Mouse (Mus musculus): ENCODE results near the gene Spata3. TPM values are rescaled to one million over a fixed set of nuclear protein-coding genes. Genes with fewer than 3 reads are reported as not detected.

The Spata3 gene
- not detected in 2 replicates for polyA plus RNA-seq (2014; fragmentation: Nextera tagmentation; extraction: Ambion mirVana)

DNA sequence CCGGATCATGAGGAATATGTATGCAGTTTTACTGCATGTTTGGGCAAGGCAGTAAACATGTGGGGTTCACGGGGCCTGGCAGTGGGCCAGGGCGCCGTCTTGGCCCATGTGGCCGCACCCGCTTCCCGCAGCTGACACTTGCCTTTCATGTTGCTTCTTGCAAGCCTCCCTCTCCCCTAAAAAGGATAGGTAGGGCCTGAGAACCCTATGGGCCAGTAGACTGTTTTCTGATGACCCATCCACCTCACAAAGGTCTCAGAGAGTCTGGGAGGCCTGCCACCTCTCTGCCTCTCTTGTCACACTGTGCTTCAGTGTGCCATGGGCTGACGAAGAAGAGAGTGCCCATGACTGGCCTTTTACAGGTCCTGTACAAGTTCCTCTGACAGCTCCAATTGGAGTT lies at the start of gene Spata3:
TSS of gene Spata3 (plus strand) at position 301 of the 400 bp plus-strand sequence.
- H3K9ac ChIP-seq (ENCODE audit: low read depth, low read length), result no peak within 1 kb of the TSS
- ATAC-seq (replicated peaks; ENCODE audit: low FRiP score) (no peak), DNase-seq (ENCODE audit: low spot score) (no peak)
- WGBS, result 89% methylated on average over 8 of the region's 8 CpGs
- peaks cover 40% of the 10 kb centered on the region for H3K27me3 ChIP-seq (replicated peaks; ENCODE audit: control insufficient read depth, insufficient read depth, low read length)
- no peak within 1 kb of the TSS for H3K27ac ChIP-seq (ENCODE audit: low read depth, low read length)
- H3K36me3 ChIP-seq (ENCODE audit: control insufficient read depth, insufficient read depth, low read length), result no peaks in the 10 kb centered on the region
- H3K4me3 ChIP-seq (ENCODE audit: low read depth, low read length), result no peak within 1 kb of the TSS
- H3K4me1 ChIP-seq (replicated peaks; ENCODE audit: control insufficient read depth, insufficient read depth, low read length), result no peaks in the 10 kb centered on the region
- H3K4me2 ChIP-seq, result no peak within 1 kb of the TSS
- H3K9me3 ChIP-seq (ENCODE audit: control insufficient read depth, low read length), result no peaks in the 10 kb centered on the region

DNA sequence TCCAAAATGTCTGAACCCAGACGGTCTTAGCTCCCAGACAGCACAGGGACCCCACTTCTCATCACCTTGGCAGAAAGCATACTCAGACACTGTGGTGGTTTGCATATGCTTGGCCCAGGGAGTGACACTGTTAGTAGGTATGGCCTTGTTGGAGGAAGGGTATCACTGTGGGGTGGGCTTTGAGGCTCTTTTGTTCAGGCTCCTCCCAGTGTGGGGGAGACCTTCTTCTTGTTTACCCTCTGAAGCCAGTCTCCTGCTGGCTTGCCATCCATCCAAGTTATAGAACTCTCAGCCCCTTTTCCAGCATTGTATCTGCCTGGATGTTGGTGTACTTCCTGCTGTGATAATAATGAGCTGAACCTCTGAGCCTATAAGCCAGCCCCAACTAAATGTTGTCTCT lies 47.5 kb upstream of the Spata3 start:
- Histone ChIP-seq H3K9me3 (ENCODE audit: control insufficient read depth, low read length) (no peaks in the 10 kb centered on the region), H3K4me2 (no peak overlapping the region), H3K4me3 (ENCODE audit: low read depth, low read length) (no peak overlapping the region), H3K36me3 (ENCODE audit: control insufficient read depth, insufficient read depth, low read length) (no peaks in the 10 kb centered on the region), H3K4me1 (replicated peaks; ENCODE audit: control insufficient read depth, insufficient read depth, low read length) (no peaks in the 10 kb centered on the region), H3K9ac (ENCODE audit: low read depth, low read length) (no peak overlapping the region), H3K27me3 (replicated peaks; ENCODE audit: control insufficient read depth, insufficient read depth, low read length) (no peaks in the 10 kb centered on the region), H3K27ac (ENCODE audit: low read depth, low read length) (no peak overlapping the region)
- 57% methylated on average over 1 of the region's 1 CpGs for WGBS
- ATAC-seq (replicated peaks; ENCODE audit: low FRiP score) (no peak), DNase-seq (ENCODE audit: low spot score) (no peak)

GRCm38 (mm10) chr1:85969519-85969918 lies 47.1 kb upstream of the Spata3 start:
- no peak overlapping the region for H3K4me2 ChIP-seq
- no peak overlapping the region for H3K4me3 ChIP-seq (ENCODE audit: low read depth, low read length)
- H3K27me3 ChIP-seq (replicated peaks; ENCODE audit: control insufficient read depth, insufficient read depth, low read length), result no peaks in the 10 kb centered on the region
- DNase-seq (ENCODE audit: low spot score), result no peak
- no peaks in the 10 kb centered on the region for H3K4me1 ChIP-seq (replicated peaks; ENCODE audit: control insufficient read depth, insufficient read depth, low read length)
- no peak for ATAC-seq (replicated peaks; ENCODE audit: low FRiP score)
- WGBS, result 94% methylated on average over 1 of the region's 1 CpGs
- H3K27ac ChIP-seq (ENCODE audit: low read depth, low read length), result no peak overlapping the region
- no peaks in the 10 kb centered on the region for H3K9me3 ChIP-seq (ENCODE audit: control insufficient read depth, low read length)
- H3K36me3 ChIP-seq (ENCODE audit: control insufficient read depth, insufficient read depth, low read length), result no peaks in the 10 kb centered on the region
- no peak overlapping the region for H3K9ac ChIP-seq (ENCODE audit: low read depth, low read length)

- DNase-seq (ENCODE audit: low spot score) (no peak), ATAC-seq (replicated peaks; ENCODE audit: low FRiP score) (no peak)
- Histone ChIP-seq H3K27me3 (replicated peaks; ENCODE audit: control insufficient read depth, insufficient read depth, low read length) (no peaks in the 10 kb centered on the region), H3K4me2 (no peak overlapping the region), H3K9ac (ENCODE audit: low read depth, low read length) (no peak overlapping the region), H3K36me3 (ENCODE audit: control insufficient read depth, insufficient read depth, low read length) (no peaks in the 10 kb centered on the region), H3K27ac (ENCODE audit: low read depth, low read length) (no peak overlapping the region), H3K4me3 (ENCODE audit: low read depth, low read length) (no peak overlapping the region), H3K9me3 (ENCODE audit: control insufficient read depth, low read length) (no peaks in the 10 kb centered on the region), H3K4me1 (replicated peaks; ENCODE audit: control insufficient read depth, insufficient read depth, low read length) (no peaks in the 10 kb centered on the region)
- 86% methylated on average over 3 of the region's 3 CpGs for WGBS
Measured at GRCm38 (mm10) chr1:85971070-85971469, 45.5 kb upstream of the Spata3 start.

GRCm38 (mm10) chr1:85972341-85972740 lies 44.3 kb upstream of the Spata3 start:
- no peaks in the 10 kb centered on the region for H3K36me3 ChIP-seq (ENCODE audit: control insufficient read depth, insufficient read depth, low read length)
- no peak overlapping the region for H3K4me2 ChIP-seq
- no peak overlapping the region for H3K27ac ChIP-seq (ENCODE audit: low read depth, low read length)
- 69% methylated on average over 3 of the region's 3 CpGs for WGBS
- no peak overlapping the region for H3K4me3 ChIP-seq (ENCODE audit: low read depth, low read length)
- no peaks in the 10 kb centered on the region for H3K27me3 ChIP-seq (replicated peaks; ENCODE audit: control insufficient read depth, insufficient read depth, low read length)
- no peak overlapping the region for H3K9ac ChIP-seq (ENCODE audit: low read depth, low read length)
- H3K9me3 ChIP-seq (ENCODE audit: control insufficient read depth, low read length), result no peaks in the 10 kb centered on the region
- no peak for DNase-seq (ENCODE audit: low spot score)
- no peaks in the 10 kb centered on the region for H3K4me1 ChIP-seq (replicated peaks; ENCODE audit: control insufficient read depth, insufficient read depth, low read length)
- ATAC-seq (replicated peaks; ENCODE audit: low FRiP score), result no peak

DNA sequence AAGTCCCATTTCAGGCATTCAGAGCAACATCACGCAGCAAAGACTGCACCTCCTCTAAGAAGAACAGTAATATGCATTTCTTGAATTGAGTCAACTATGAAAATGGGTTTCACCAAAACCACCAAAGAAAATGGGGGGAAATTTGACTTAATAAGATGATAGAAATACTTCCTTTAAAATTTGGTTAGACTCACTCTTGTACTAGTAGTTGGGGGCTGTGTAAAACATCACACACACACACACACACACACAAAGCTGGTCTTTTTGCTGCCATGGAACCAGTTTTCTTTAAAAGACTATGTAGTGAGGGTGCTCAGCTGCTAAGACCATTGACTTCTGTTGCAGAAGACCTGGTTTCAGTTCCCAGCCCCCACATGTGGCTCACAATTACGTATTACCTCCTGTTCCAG lies 43.1 kb upstream of the Spata3 start:
- DNase-seq (ENCODE audit: low spot score) (no peak), ATAC-seq (replicated peaks; ENCODE audit: low FRiP score) (no peak)
- Histone ChIP-seq H3K27me3 (replicated peaks; ENCODE audit: control insufficient read depth, insufficient read depth, low read length) (no peaks in the 10 kb centered on the region), H3K4me2 (no peak overlapping the region), H3K36me3 (ENCODE audit: control insufficient read depth, insufficient read depth, low read length) (no peaks in the 10 kb centered on the region), H3K27ac (ENCODE audit: low read depth, low read length) (no peak overlapping the region), H3K4me3 (ENCODE audit: low read depth, low read length) (no peak overlapping the region), H3K9me3 (ENCODE audit: control insufficient read depth, low read length) (no peaks in the 10 kb centered on the region), H3K9ac (ENCODE audit: low read depth, low read length) (no peak overlapping the region), H3K4me1 (replicated peaks; ENCODE audit: control insufficient read depth, insufficient read depth, low read length) (no peaks in the 10 kb centered on the region)
- 70% methylated on average over 2 of the region's 2 CpGs for WGBS

DNA sequence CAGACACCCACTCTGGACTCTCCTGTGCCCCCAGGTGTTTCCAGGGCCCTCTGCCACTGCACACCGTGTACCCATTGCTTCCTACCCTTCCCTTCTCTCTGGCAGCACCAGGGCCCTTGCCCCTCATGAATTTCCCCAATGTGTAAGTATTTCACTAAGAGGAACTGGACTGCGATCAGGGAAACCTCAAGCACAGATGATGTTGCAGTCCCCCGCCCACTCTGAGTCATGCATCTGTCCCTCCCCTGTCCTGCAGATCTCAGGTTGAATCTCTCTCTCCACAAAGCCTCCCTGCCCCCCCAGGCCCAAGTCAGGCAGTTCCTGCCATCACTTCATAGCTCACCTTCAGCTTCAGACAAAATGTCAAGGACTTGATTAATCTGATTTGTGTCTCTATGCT lies 38.9 kb upstream of the Spata3 start:
- DNase-seq (ENCODE audit: low spot score) (no peak), ATAC-seq (replicated peaks; ENCODE audit: low FRiP score) (no peak)
- Histone ChIP-seq H3K9ac (ENCODE audit: low read depth, low read length) (no peak overlapping the region), H3K4me1 (replicated peaks; ENCODE audit: control insufficient read depth, insufficient read depth, low read length) (no peaks in the 10 kb centered on the region), H3K4me3 (ENCODE audit: low read depth, low read length) (no peak overlapping the region), H3K9me3 (ENCODE audit: control insufficient read depth, low read length) (no peaks in the 10 kb centered on the region), H3K4me2 (no peak overlapping the region), H3K27me3 (replicated peaks; ENCODE audit: control insufficient read depth, insufficient read depth, low read length) (no peaks in the 10 kb centered on the region), H3K27ac (ENCODE audit: low read depth, low read length) (no peak overlapping the region), H3K36me3 (ENCODE audit: control insufficient read depth, insufficient read depth, low read length) (no peaks in the 10 kb centered on the region)
- WGBS, result 29% methylated on average over 3 of the region's 3 CpGs

DNA sequence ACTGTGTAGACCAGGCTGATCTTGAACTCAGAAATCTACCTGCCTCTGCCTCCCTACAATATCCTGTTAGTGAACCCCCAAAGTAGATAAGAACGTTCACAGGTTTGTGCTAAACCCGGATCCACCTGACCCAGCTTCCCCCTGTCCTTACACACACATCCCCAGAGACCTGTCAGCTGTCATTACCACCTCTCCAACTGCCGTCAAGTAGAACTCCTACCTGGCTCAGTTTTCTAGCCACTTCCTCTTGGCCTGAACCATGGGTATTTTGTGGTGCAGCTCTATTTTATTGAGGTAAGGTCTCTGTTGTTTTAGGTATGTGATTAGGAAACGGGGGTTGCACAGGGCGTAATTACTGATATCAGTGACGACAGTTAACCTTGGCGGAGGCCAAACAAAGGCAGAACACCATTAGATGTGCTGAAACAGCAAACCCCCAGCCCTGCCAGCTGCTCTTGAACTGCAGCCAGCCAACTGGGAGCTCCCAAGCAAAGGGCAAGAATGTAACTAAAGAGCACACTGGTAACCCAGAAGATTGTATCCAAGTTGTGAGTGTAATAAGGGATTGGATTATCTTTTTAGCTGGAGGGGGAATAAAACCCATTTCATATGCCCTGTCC lies 34.8 kb upstream of the Spata3 start:
- Histone ChIP-seq H3K4me1 (replicated peaks; ENCODE audit: control insufficient read depth, insufficient read depth, low read length) (no peaks in the 10 kb centered on the region), H3K36me3 (ENCODE audit: control insufficient read depth, insufficient read depth, low read length) (no peaks in the 10 kb centered on the region), H3K4me3 (ENCODE audit: low read depth, low read length) (no peak overlapping the region), H3K27me3 (replicated peaks; ENCODE audit: control insufficient read depth, insufficient read depth, low read length) (no peaks in the 10 kb centered on the region), H3K9me3 (ENCODE audit: control insufficient read depth, low read length) (no peaks in the 10 kb centered on the region), H3K27ac (ENCODE audit: low read depth, low read length) (no peak overlapping the region), H3K9ac (ENCODE audit: low read depth, low read length) (no peak overlapping the region), H3K4me2 (no peak overlapping the region)
- DNase-seq (ENCODE audit: low spot score) (no peak), ATAC-seq (replicated peaks; ENCODE audit: low FRiP score) (no peak)
- 44% methylated on average over 7 of the region's 7 CpGs for WGBS

GRCm38 (mm10) chr1:85985784-85986183 lies 30.8 kb upstream of the Spata3 start:
- WGBS, result 77% methylated on average over 3 of the region's 3 CpGs
- H3K9me3 ChIP-seq (ENCODE audit: control insufficient read depth, low read length), result no peaks in the 10 kb centered on the region
- no peak overlapping the region for H3K4me3 ChIP-seq (ENCODE audit: low read depth, low read length)
- ATAC-seq (replicated peaks; ENCODE audit: low FRiP score), result no peak
- H3K4me1 ChIP-seq (replicated peaks; ENCODE audit: control insufficient read depth, insufficient read depth, low read length), result no peaks in the 10 kb centered on the region
- H3K4me2 ChIP-seq, result no peak overlapping the region
- no peak overlapping the region for H3K27ac ChIP-seq (ENCODE audit: low read depth, low read length)
- no peaks in the 10 kb centered on the region for H3K36me3 ChIP-seq (ENCODE audit: control insufficient read depth, insufficient read depth, low read length)
- DNase-seq (ENCODE audit: low spot score), result no peak
- no peak overlapping the region for H3K9ac ChIP-seq (ENCODE audit: low read depth, low read length)
- H3K27me3 ChIP-seq (replicated peaks; ENCODE audit: control insufficient read depth, insufficient read depth, low read length), result no peaks in the 10 kb centered on the region

Data from liver, embryonic 11.5 days (tissue).